Mouse (Mus musculus): ENCODE results near the gene Heg1.

Heg1 gene

GRCm38 (mm10) chr16:33744622-33745419, 60.7 kb downstream of the Heg1 start:
- DNase-seq (ENCODE audit: low read depth, low spot score): peak; percentile 58

- DNase-seq (ENCODE audit: low read depth, low spot score): no peak
Measured at GRCm38 (mm10) chr16:33745457-33745856, 61.3 kb downstream of the Heg1 start.

DNA sequence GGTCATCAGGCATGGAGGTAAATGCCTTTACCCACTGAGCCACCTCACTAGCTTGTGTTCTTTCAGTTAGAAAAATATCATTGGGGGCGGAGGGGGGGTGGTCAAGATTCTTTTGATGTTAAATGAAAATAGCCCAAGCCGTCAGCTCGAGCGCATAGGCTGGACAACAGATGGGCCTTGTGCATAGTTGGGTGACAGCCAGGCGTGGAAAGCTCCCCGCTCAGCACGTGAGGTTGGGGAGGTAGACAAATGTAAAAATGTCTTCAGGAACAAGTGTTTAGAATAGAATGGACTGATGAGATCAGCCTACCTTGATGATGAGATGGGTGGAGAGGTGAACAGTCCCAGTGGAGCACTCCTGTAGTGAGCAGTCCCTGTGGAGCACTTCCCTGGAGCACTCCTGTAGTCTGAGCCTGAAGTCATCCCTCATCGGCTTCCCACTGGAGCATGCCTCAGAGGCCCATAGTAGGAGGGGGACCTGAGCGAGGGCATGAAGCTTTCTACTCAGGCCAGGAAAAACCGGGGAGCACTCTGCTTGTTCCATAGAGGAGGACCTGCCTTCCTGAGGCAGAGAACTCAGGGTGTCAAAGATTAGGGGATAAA, 62.0 kb downstream of the Heg1 start:
- no peak for DNase-seq (ENCODE audit: low read depth, low spot score)

DNA sequence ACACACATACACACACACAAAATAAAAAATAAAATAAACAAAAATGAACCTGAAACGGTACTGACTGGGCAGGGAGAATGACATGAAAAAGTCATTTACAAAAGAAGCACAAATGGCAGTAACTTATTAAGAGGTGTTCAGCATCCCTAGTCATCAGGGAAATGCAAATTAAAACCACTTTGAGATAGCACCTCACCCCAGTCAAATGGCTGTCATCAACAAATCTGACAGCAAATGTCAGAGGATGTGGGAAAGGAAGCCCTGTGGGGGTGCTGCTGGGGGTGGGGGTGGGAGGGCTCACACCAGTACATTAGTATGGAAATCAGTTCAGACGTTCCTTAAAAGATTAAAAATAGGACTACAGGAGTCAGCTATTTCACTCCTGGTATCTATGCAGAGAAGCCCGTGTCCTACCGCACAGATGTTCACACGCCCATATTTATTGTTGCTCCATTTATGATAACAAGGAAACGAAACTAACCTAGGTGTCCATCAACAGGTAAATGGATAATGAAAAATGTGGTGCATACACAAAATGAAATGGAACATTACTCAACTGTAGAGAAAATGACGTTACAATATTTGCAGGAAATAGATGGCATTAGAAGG, 63.3 kb downstream of the Heg1 start:
- no peak for DNase-seq (ENCODE audit: low read depth, low spot score)

DNA sequence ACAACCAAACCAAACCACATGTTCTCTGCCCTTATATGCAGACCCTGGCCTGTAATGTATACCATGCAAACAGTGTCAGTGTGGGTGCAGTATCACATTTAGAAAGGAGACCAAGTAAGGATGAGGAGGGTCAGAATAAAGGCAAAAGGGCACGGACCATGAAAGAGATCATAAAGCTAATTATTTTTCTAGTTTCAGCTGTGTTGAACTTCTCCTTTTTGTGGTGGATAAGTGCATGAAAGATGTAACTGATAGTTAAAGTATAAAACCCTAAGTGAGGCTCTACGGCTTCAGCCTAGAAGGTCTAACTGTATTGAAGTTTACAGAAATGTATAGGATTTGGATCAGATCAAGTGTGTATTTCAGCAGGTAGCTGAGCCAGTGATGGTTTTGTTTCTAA, 63.8 kb downstream of the Heg1 start:
- no peak for DNase-seq (ENCODE audit: low read depth, low spot score)

DNA sequence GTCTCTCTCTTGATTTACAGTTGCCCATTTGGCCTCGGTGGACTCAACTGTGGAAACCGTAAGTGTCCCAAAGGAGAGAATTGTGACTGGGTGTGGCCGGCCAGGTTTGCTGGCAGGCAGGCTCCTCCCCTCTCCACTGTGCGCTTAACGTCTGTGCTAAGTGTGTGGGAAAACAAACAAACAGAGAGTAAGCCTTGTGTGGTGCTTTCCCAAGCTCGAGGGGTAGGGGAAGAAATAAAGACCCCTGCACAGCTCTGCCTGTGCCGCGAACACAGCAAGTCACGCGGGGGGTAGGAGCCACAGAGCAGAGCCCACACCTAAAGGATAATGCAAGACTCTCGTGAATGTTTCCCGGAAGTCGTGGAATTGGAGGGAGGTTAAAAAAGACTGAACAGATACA, 67.0 kb downstream of the Heg1 start:
- peak; percentile 52 for DNase-seq (ENCODE audit: low read depth, low spot score)

GRCm38 (mm10) chr16:33751590-33751989, 67.4 kb downstream of the Heg1 start:
- peak; percentile 55 for DNase-seq (ENCODE audit: low read depth, low spot score)

- DNase-seq (ENCODE audit: low read depth, low spot score): no peak
Measured at GRCm38 (mm10) chr16:33752904-33753578, 68.9 kb downstream of the Heg1 start.

- DNase-seq (ENCODE audit: low read depth, low spot score): peak; percentile 23
Measured at GRCm38 (mm10) chr16:33755293-33755692, 71.1 kb downstream of the Heg1 start.

DNA sequence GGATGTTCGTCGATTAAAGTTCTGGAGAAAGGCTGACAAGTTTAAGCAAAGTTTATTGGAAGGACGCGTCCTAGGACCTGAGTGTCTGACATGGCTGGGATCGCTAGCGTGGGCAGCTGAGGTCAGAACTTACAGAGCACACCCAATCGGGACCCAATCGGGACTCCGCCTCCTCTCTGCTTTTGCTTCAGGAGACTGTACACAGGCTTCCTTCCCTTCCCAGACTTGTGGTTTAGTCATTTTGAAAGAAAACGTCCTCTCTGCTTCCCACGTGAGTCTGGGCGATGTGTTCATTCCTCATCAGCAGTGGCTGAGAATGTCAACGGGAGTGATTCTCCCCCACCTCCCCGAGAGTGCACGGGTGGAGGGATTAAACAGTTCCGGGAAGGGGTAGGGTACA, 71.8 kb downstream of the Heg1 start:
- DNase-seq (ENCODE audit: low read depth, low spot score): peak; percentile 24

DNA sequence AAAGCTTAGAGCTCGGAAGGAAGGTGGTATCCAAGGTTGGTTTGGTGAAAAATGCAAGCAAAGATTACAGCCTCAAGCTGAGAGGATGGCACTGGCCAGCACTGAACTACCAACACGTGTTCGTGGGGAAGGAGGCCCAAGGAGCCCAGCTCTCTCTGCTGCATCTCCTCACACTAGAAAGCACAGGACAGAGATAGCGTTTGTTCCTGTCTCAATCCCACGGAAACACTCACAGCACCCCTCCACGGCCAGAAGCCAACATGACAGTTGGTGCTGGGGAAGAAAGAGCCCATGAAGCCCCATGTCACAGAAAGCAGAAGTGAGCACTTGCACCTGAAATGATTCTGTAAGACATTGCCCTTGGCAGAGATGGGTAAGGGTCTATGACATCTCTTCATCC, 72.2 kb downstream of the Heg1 start:
- DNase-seq (ENCODE audit: low read depth, low spot score): peak; percentile 48

DNA sequence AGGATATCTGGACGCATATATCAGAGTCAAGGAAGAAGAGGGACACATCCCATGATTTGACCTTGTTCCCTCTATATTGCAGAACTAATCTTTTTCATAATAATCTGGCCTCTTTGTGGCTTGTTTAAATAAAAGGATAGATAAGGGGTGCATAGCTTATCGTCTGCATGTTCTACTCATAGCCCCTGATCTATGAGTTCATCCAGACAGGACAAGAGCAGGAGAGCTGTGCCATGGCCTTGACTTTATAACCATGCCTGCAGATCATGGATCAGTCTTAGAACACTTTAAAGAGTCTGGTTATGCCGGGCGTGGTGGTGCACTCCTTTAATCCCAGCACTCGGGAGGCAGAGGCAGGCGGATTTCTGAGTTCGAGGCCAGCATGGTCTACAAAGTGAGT, 75.0 kb downstream of the Heg1 start:
- DNase-seq (ENCODE audit: low read depth, low spot score): no peak

DNA sequence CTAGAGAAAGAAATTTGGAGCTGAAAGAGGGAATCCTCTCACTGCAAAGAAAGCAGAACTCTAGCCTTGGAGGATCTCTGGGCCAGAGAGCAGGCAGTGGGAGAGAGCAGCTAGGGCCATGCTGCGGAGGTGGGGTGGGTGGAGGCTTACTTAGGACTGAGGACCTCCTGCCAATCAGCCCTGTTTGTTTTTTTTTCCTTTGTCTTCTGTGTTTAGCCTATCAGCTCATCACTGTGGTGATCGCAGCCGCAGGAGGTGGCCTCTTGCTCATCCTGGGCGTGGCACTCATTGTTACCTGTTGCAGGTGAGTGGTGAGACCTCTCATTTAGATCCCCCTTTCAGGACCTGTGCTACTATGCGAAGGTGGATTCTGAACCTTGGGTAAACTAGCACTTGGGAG, 76.4 kb downstream of the Heg1 start:
- peak; percentile 76 for DNase-seq (ENCODE audit: low read depth, low spot score)

- DNase-seq (ENCODE audit: low read depth, low spot score): peak; percentile 73
Measured at GRCm38 (mm10) chr16:33760996-33761395, 76.8 kb downstream of the Heg1 start.

GRCm38 (mm10) chr16:33764501-33765193, 80.5 kb downstream of the Heg1 start:
- DNase-seq (ENCODE audit: low read depth, low spot score): no peak

- DNase-seq (ENCODE audit: low read depth, low spot score): no peak
Measured at GRCm38 (mm10) chr16:33765477-33765876, 81.3 kb downstream of the Heg1 start.

DNA sequence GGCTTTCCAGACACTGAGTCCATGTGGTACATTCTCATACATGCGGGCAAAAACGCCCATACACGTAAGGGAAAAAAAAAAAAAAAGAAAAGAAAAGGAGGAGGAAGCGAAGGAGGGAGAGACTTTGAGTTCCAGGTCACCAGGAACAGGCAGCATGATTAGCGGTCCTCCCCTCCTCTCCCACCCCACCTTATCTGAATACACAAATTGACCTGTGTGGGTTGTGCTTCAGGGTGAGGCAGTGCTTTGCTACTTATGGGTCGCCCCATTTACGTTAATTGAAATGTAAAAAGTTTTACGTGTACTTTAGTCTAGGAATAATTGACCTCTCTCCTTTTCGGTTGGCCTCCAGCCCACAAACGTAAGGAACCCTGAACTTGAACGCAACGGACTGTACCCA, 82.1 kb downstream of the Heg1 start:
- DNase-seq (ENCODE audit: low read depth, low spot score): peak; percentile 36

DNA sequence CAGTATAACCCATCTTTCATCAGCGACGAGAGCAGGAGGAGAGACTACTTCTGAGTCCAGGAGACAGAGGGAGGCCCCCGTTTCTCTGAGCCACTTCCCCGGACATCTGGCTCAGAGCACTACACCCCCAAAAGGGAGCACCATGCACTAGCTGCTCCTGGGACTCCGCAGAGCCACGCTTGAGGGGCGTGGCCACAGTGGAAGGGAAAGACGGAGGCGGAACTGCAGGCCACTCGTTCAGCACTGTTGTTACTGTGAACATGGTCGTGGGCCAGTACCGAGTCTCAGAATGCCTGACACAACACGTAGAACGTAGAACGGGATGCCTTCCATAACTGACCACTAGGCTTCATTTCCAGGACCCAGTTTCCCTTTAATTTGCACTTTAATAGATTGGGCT, 82.6 kb downstream of the Heg1 start:
- peak; percentile 69 for DNase-seq (ENCODE audit: low read depth, low spot score)

GRCm38 (mm10) chr16:33768491-33769278, 84.5 kb downstream of the Heg1 start:
- no peak for DNase-seq (ENCODE audit: low read depth, low spot score)

GRCm38 (mm10) chr16:33769848-33770247, 85.7 kb downstream of the Heg1 start:
- DNase-seq (ENCODE audit: low read depth, low spot score): no peak
